Mouse (Mus musculus) small intestine, adult 2 months (tissue): Measurements from ENCODE around the gene Myoz2. TPM values are rescaled to one million over a fixed set of nuclear protein-coding genes. Genes with fewer than 3 reads are reported as not detected.

Experiments
- H3K27ac ChIP-seq: fragments of 200-500 bp; 2 replicates; pipeline ENCODE4 v1.5.1; 2012; ENCODE audit warnings: low read depth, low read length, control low read depth, inconsistent platforms; ENCODE audit not compliant: insufficient read depth
- H3K27me3 ChIP-seq: fragments of 200-500 bp; 2 replicates; pipeline ENCODE4 v1.6.1; 2012; ENCODE audit warnings: mild to moderate bottlenecking, moderate library complexity, low read length, inconsistent platforms; ENCODE audit not compliant: control insufficient read depth, insufficient read depth
- H3K36me3 ChIP-seq: fragments of 200-500 bp; 2 replicates; pipeline ENCODE4 v1.6.1; 2012; ENCODE audit warnings: mild to moderate bottlenecking, low read length, control low read depth, inconsistent platforms; ENCODE audit not compliant: control insufficient read depth, insufficient read depth
- H3K4me1 ChIP-seq: fragments of 200-500 bp; 2 replicates; pipeline ENCODE4 v1.6.1; 2012; ENCODE audit warnings: low read length, inconsistent platforms, mixed read lengths; ENCODE audit not compliant: control insufficient read depth, insufficient read depth, insufficient read length
- H3K4me3 ChIP-seq: fragments of 200-500 bp; 2 replicates; pipeline ENCODE4 v1.5.1; 2012; ENCODE audit warnings: low read depth, mild to moderate bottlenecking, control low read depth, inconsistent platforms, low read length, moderate library complexity
- CTCF ChIP-seq: fragments of 200-500 bp; IDR thresholded peaks from 2 replicates; pipeline ENCODE4 v1.5.1; 2012; ENCODE audit warnings: low read depth, mild to moderate bottlenecking, control low read depth, inconsistent platforms, low read length, moderate library complexity, mixed read lengths; ENCODE audit not compliant: insufficient replicate concordance, insufficient read length; ENCODE audit errors: extremely low read depth
- POLR2A ChIP-seq: fragments of 200-500 bp; IDR thresholded peaks from 2 replicates; pipeline ENCODE4 v1.6.1; 2012; ENCODE audit warnings: low read depth, mild to moderate bottlenecking, control low read depth, inconsistent platforms, low read length, moderate library complexity
- WGBS: fragments of 180-500 bp; shearing (Covaris S2); methylation state at CpG from one replicate; pipeline ENCODE4 v1.1.7; 2018; 5-methylcytosine and 5-hydroxymethylcytosine counted together
- polyA plus RNA-seq: library from polyadenylated mRNA; depleted of rRNA; stranded (reverse); fragments of >200 nt; gene quantifications from 2 replicates; pipeline ENCODE4 v1.2.3, GENCODE M21; 2012

The Myoz2 gene
- polyA plus RNA-seq, 1 experiment, result not detected

GRCm38 (mm10) chr3:123053192-123053938, 18.6 kb upstream of the Myoz2 start:
- WGBS, result 24% methylated on average over 8 of the region's 8 CpGs
- Histone ChIP-seq H3K4me1 (peaks cover 7% of the 10 kb centered on the region), H3K4me3 (no peak overlapping the region), H3K27me3 (no peaks in the 10 kb centered on the region), H3K36me3 (no peaks in the 10 kb centered on the region), H3K27ac (no peak overlapping the region)
- TF ChIP-seq CTCF (no peak), POLR2A (no peak)

- no peak overlapping the region for H3K4me3 ChIP-seq
- no peaks in the 10 kb centered on the region for H3K27me3 ChIP-seq
- H3K27ac ChIP-seq, result no peak overlapping the region
- TF ChIP-seq CTCF, result no peak
- no peak for TF ChIP-seq POLR2A
- no peaks in the 10 kb centered on the region for H3K36me3 ChIP-seq
- 94% methylated on average over 1 of the region's 1 CpGs for WGBS
- H3K4me1 ChIP-seq, result no peaks in the 10 kb centered on the region; the same call in 1 of the 2 replicates
Measured at GRCm38 (mm10) chr3:123042308-123042707, 7.5 kb upstream of the Myoz2 start.

GRCm38 (mm10) chr3:123033804-123034203, 1.0 kb downstream of the Myoz2 start:
- WGBS, result 82% methylated on average over 8 of the region's 8 CpGs
- no peaks in the 10 kb centered on the region for H3K27me3 ChIP-seq
- H3K4me1 ChIP-seq, result peaks cover 9% of the 10 kb centered on the region; the same call in 1 of the 2 replicates
- H3K36me3 ChIP-seq, result no peaks in the 10 kb centered on the region
- TF ChIP-seq CTCF (no peak), POLR2A (no peak)
- no peak overlapping the region for H3K27ac ChIP-seq
- H3K4me3 ChIP-seq, result no peak overlapping the region

- H3K27ac ChIP-seq, result no peak overlapping the region
- WGBS, result 88% methylated on average over 3 of the region's 3 CpGs
- no peak overlapping the region for H3K4me3 ChIP-seq
- no peaks in the 10 kb centered on the region for H3K27me3 ChIP-seq
- TF ChIP-seq POLR2A (no peak), CTCF (no peak)
- no peaks in the 10 kb centered on the region for H3K36me3 ChIP-seq
- no peaks in the 10 kb centered on the region for H3K4me1 ChIP-seq
Measured at GRCm38 (mm10) chr3:123025634-123026033, 9.2 kb downstream of the Myoz2 start.

- no peak overlapping the region for H3K27ac ChIP-seq
- H3K36me3 ChIP-seq, result no peaks in the 10 kb centered on the region
- no peak overlapping the region for H3K4me3 ChIP-seq
- no peaks in the 10 kb centered on the region for H3K27me3 ChIP-seq
- H3K4me1 ChIP-seq, result no peaks in the 10 kb centered on the region
- WGBS, result 84% methylated on average over 9 of the region's 9 CpGs
- TF ChIP-seq CTCF (no peak), POLR2A (no peak)
Measured at GRCm38 (mm10) chr3:123024496-123025234, 10.2 kb downstream of the Myoz2 start.

- TF ChIP-seq CTCF, result no peak
- TF ChIP-seq POLR2A, result no peak
- WGBS, result 85% methylated on average over 2 of the region's 2 CpGs
Measured at GRCm38 (mm10) chr3:123018792-123019191, 16.0 kb downstream of the Myoz2 start.

GRCm38 (mm10) chr3:123013476-123013875, 21.3 kb downstream of the Myoz2 start:
- TF ChIP-seq POLR2A (no peak), CTCF (no peak)
- Histone ChIP-seq H3K27ac (no peak overlapping the region), H3K4me1 (no peaks in the 10 kb centered on the region), H3K4me3 (no peak overlapping the region), H3K27me3 (no peaks in the 10 kb centered on the region), H3K36me3 (no peaks in the 10 kb centered on the region)
- 94% methylated on average over 14 of the region's 14 CpGs for WGBS

More at GRCm38 (mm10) chr3:123018792-123019191, 16.0 kb downstream of the Myoz2 start:
- H3K4me1 ChIP-seq, result no peaks in the 10 kb centered on the region
- no peak overlapping the region for H3K4me3 ChIP-seq
- no peaks in the 10 kb centered on the region for H3K27me3 ChIP-seq
- H3K27ac ChIP-seq, result no peak overlapping the region
- H3K36me3 ChIP-seq, result no peaks in the 10 kb centered on the region
